Mouse (Mus musculus) cerebellum, adult 18-20 months (tissue): ENCODE results near the gene Gadd45a.
A peak's percentile ranks its signal among the peaks of the same experiment; 100 is the strongest.

ENCODE experiments used
- DNase-seq, 2 experiments: peaks; one replicate each; pipeline ENCODE4 v3.0.0; 2021

Gene Gadd45a

DNA sequence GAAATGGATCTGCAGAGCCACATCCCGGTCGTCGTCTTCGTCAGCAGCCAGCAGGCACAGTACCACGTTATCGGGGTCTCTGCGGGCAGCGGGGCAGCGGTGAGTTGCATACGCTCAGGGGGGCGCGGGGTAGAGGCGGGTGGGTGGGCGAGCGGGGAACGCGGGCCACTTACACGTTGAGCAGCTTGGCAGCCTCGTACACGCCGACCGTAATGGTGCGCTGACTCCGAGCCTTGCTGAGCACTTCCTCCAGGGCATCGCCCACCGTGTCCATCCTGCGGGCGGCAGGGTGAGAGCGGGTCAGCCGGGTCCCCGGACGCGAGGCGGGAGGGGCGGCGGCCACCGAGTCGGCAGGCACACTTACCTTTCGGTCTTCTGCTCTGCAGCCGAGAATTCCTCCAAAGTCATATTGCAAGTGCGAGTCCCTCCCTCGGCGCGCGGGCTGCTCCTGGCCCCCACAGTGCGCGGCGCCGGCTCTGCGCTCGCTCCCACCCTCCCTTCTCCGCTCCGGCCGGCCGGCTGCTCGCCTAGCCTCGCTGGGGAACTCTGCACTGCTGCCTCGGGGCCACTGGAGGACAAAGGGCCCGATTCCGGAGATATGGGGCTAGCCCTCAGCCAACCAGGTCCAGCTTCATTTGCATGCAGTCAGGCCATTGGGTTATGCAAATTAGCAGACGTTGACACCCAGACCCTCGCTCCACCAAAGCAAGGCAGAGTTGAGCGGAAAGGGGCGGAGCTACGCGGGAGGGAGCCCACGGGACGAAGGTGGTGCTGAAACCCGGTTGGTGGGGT, at the start of gene Gadd45a:
Gene Gadd45a, minus strand, starts transcription at position 621 of the 792 bp plus-strand sequence.
- DNase-seq: peak; percentile 96 to 98

DNA sequence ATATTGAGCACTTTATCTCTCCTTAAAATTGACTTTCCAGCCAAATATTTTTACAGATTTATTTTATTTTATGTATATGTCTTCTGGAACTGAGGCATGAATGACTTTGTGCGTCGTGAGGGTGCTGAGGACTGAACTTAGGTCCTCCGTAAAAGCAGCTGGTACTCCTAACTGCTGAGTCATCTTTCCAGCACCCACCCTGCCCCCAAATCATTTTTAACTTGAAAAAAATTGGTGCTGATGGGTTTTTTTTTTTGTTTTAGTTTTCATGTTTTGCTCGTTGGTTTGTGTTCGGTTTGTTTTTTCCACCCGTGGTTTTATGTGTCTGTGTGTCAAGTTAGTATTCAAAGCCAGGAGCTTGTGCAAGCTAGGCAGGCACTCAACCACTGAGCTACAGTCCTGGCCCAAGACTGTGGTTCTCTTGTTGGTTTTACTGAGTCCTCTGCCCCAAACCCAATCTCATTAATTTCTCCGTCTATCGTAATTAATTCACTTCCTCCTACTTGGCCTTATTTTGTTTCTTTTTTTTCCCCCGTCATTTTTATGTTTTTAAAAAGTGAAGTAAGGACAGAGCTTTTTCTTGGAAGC, 48.7 kb upstream of the Gadd45a start:
- DNase-seq: no peak

DNA sequence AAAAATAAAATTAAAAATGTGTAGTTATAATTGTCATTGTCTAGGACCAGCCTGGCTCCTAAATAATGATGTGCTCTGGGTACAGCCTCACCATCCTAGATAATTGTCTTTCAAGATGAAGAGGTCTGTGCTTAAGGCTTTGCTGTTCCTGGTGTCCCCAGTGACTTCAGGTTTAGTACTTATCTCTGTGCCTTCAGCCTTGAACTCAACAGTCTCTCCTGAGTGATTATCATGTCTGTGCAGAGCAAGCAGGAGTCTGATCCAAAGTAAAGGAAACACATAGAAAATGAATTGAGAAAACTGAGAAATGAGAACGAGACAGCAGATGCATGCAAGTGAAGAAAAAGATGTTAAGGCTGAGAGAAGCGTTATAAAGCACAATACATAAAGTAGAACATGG, 47.2 kb upstream of the Gadd45a start:
- no peak for DNase-seq

DNA sequence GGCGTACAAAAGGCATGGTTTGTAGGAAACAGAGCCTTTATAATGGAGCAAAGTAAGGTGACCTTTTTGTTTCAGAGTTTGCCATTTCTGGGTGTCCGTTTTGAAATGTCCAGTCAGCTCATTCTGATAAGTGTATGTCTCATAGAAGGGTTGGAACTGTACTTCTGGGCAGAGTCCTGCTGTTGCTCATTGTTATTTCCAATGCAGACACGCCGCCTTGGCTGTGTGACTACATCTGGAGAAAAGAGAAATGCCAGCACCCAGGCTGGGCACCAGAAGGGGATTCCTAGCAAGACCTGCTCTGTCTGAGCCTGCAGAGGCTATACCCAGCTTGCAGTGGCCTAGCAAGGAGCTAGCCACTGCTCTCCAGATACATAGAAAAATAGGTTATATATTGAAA, 43.9 kb upstream of the Gadd45a start:
- no peak for DNase-seq

DNA sequence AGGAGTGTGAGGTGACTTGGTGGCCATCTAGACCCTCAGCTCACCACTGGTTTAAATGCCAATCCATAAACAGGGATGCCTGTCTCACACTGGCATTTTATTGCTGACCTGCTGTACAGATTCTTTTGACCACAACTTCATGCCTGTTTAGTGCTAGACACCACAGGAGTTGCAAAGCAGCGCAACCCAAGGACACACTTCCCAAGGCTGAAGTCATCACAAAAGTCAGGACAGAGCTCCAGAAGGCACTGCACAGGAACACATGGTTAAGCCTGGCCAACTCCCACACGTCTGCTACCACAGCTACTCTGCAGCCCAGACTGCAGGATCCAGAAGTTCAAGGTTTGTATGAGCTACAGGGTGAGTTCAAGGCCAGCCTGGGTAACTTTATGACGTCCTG, 40.8 kb upstream of the Gadd45a start:
- no peak for DNase-seq

DNA sequence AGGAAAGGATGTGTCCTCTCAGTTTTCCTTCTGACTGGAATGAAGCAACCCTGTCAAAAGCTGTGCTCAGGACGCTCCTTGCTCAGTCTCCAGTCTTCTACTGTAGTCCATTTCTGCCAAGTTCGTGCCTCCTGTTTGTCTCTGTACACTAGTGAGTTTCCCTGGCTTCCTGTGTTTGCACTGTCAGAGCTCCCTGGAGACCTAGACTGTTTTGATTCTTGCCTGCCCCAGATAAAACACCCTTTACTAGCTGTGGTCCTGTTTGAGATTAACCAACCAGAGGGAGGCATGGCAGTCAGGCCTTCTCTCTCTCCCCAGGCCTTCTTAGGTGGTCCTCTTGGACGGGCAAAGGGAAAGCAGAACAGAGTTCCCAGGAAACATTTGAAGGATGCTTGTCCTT, 40.2 kb upstream of the Gadd45a start:
- no peak for DNase-seq

DNA sequence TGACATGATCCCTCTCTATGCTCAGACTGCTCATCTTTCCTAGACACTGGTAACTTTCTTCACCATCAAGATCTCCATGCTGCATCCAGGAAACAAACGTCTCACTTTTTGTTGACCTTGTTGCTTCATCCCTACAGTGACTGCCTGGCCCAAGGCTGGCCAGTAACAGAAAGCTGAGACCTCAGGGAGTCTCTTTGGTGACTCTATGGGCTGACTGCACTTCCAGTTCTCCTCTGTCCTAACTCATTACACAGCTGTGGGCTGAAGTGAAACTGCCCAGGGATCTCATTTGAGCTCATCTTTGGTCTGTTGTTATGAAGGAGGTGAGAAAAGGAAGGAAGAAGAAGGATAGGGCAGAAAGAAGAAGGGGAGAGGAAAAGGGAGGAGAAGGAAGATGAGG, 39.1 kb upstream of the Gadd45a start:
- DNase-seq: no peak

DNA sequence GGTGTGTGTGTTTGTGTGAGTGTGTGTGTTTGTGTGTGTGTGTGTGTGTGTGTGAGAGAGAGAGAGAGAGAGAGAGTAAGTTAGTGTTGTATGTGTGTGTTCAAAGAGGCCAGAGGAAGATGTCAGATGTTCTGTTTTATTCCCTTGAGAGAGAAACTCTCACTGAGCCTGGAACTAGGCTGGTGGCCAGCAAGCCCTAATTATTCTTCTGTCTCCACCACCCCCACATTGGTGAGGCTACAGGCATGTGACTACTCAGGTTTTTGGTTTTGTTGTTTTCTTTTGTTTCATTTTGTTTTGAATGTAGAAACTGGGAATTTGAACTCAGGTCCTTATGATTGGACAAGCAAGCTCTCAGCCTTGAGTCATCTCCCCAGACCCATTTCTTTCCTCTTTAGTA, 37.6 kb upstream of the Gadd45a start:
- DNase-seq: no peak

DNA sequence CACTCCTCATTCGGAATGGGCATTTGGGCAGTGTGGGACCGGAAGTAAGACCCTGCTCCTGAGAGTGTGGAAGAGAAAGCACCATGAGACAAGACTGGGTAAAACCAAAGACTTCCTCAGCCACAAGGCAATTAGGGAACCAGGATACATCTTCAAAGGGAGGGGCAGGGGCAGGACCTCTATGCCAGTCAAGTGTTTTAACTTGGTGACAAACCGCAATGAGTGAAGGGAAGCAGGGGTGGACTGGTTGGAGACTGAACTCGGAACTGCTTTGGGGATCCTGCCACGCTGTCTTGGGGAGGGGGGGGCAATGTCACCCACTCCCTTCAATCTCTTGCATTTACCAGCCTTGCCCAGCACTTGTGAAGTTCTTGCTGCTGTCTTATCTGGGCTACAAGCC, 36.7 kb upstream of the Gadd45a start:
- no peak for DNase-seq

DNA sequence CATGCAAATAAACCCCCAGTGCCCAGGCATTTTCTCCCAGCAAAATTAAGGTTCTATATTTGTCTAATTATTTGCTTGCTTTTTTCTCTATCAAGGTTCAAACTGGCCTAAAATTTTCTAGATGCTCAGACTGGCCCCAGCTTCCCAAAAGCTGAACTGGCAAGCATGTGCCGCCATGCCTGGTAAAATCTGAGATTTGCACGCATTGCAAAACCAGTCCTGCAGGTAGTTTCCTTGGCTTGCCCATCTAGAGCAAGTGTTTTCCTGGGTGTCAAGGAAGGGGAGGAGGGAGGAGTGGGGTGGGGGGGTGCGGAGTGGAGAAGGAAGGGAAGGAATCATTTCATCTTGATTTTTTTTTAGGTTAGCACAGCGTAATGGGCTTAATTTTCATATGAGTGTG, 36.2 kb upstream of the Gadd45a start:
- no peak for DNase-seq

DNA sequence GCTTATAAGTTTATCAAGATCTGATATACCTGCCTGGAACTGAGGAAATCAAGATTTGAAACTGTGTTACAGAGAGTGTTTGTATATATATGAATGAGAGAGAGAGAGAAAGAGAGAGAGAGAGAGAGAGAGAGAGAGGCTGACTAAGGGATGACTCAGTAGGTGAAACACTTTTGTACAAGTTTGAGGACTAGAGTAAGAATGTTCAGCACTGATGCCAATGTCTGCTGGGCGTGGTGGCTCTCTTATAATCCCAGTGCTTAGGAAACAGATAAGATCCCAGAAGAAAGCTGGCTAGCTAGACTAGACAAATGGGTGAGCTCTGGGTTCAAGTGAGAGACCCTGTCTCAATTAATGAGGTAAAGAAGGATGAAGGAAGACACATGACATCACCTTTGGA, 34.4 kb upstream of the Gadd45a start:
- DNase-seq: no peak

DNA sequence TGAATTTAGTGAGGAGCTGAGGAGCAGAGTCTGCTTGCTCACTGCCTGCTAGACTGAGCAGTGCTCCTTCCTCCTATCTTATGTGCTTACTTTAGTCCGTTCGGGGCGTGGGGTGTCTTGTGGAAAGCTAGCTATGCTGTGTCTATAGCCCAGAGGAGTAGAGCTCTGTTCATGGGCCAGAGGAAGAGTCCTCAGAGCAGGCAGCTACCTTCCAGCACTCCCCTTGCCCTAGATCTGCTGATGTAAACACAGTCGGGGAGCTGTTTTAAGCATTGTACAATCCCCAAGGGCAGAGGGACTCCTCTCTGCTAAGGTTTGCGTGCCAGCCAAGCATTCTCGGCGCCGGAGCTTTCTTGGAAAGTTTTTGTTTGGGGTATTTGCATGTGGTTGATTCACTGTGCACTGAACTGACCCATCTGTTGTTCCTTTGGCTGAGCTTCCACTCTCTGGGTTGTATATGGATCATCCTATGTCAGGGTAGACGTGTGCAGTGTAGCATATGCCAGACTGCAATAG, 32.6 kb upstream of the Gadd45a start:
- peak; percentile 8 to 11 for DNase-seq

DNA sequence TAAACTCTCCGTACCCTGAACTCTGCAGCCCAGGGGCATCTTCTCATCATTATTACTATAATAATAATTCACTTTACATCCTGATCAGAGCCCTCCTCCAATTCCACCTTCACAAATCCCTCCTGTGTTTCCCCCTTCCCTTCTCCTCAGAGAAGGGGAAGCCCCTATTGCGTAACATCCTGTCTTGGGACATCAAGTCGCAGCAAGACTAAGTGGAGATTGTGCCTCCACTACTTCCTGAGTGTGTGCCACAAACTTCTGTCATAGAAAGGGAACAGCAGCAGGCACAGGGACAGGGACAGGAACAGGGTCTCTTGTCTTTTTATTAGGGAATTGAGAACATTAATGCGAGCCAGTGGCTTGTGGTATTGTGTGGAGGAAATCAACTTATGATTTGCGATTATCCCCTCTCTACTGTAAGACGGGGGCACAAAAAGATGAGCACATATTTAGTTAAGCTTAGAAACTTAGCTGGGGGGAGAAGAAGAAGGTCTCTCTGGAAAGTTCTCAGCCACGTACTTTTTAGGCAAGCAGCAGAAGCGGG, 32.0 kb upstream of the Gadd45a start:
- no peak for DNase-seq

DNA sequence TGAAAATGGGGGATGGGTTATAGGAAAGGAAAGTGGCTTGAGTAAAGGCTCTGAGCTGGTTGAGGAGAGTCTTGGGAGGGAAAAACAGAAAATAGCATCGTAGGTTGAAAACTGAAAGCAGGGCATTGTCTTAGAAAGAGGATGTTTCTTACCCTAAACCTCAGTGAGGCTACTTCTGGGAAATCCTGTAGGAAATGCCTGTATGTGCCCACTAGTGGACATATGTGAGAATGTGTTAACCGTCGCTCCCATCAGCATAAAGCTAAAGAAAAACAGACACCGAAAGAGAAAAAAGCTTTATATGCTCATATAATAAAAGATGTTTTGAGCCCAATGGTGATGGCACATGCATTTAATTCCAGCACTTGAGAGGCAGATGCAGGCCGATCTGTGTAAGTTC, 22.8 kb upstream of the Gadd45a start:
- no peak for DNase-seq

DNA sequence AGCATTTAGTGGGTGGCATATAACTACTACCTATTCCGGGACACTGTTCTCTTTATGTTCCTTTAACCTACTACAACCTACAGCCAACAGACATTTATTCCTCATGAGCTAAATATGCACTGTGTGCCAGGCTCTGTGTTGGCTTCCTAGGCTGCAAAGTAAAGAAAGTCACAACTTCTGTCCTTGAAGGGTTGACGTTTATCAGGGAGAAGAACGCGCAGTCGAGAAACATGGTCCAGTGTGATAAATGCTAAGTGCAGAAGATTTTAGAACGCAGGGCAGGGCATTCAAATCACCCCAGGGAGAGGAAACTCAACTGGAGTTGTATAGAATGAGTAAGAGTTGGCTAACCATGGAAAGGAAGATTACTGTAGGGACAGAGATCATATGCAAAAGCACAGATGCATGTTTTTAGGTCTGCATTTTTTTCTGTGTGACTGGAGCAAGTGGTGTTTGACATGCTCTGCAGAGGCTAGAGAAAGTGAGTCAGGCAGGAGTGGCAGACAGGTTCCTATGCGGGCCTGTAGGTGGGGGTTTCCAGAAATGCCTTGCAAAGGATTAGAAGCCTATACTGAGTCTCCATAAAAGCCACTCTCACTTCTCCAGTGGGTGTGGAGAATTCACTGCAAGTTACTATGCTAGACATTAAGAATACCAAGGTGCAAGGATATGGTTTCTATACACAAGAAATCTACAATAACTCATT, 20.9 kb upstream of the Gadd45a start:
- DNase-seq: no peak

DNA sequence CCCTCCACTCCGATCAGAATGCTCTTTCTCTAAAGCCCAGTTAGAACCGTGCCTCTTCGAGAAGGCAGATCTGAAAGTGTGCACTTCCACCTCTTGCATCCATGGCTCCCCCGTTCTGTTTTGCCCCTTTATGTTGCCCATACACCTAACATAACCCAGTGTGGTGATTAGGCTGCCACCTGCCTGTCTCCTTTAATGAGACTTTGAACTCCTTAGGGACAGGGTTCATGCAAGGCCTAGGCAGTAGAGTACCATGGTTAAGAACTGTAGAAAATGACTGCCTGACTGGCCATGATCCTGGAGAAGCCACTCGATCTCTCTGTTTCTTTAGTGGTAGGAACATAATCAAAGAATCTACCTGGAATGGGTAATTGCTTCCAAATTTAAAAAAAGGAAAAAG, 20.3 kb upstream of the Gadd45a start:
- DNase-seq: no peak

DNA sequence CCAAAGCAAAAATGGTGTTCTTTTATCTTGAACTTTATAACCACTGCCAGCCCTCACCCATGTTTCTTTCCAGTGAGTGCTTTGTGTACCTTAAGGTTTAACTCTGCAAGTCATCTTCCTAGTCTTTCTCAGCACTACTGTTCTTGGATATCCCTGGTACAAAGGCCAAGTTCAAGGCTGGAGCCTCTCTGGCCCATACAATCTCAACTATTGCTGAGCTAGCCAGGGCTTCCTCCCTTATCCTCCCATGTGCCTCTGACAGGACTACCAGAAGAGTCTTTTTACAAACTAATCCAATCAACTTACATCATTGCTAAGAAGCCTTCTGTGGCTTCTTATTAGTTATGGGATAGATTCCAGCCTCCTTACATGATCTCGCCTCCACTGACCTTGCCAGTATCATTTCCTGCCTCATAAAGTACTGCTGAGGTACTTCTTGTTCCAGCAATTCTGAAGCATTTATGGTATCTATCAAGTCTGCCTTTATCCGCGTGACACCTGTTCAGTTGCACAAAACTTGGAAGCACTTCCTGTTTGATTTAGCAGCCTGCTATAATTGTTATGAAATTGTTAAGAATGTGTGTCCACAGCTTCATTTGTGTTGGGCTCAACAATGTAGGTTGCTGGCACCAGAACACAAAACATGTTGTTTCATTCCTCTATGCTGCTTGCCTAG, 19.8 kb upstream of the Gadd45a start:
- DNase-seq: no peak

DNA sequence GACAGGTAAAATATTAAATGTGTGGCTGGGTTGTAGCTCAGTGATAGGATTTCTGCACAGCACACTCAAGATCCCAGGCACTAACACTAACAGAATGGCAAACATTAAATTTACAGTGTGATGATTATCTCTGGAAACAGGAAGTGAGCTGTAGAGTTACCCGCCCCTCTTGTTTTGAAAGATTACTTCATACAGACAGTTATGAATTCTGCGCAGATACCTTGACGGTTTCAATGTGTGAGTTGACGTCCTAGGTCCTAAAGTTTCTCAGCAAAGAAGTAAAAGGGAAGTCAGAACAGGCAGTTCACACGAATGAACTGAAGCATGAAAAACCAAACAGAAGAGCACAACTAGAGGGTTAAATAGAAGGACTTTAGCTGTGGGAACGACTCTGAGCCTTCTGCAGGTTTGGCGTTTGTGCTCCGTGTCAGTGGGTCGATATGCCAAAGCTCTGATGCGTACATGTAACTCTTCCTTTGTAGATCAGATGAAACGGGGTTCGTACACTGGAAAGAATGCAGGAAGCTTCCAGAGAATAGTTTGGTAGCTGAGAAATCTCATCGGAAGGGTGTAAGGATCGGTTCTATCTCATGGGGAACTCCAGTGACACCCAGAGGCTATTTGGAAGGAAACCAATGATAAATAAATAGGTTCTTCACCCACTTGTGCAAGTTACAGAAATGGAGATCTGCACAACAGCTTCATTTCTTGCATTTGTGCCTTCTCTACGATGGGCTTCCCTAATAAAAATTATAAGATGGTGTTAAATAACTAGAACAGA, 19.0 kb upstream of the Gadd45a start:
- DNase-seq: no peak

DNA sequence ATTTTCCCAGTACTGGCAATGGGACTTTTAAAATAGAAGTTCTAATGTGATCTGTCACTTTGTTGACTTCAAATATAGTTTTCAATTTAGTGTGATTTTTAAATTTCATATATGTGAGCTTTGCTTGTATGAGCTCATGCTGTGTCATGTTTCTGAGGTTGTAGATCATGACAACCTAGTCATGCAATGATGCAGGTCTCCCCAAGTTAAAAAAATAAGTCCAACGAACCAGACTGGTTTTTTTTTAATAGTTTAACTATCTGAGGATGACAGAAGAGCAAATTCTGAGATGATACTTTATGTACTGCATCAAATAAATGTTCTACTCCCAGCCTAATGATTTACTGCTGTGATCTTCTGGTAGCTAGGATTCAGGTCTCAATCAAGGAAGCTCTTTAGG, 12.8 kb upstream of the Gadd45a start:
- no peak for DNase-seq

DNA sequence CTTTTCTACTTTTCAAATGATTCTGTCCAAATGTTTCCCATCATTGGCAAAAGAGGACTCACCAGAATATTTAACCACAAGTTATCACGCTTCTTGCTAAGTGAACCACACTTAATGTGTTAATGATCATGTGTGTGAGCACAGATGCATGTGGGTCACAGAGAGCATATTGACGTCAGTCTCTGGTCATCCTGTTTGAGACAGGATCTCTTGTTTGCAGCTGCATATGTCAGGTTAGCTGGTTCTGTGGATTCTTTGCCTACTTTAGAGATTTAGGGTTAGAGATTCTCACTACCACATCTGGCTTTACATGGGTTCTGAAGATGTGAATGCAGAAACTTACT, 12.4 kb upstream of the Gadd45a start:
- no peak for DNase-seq

DNA sequence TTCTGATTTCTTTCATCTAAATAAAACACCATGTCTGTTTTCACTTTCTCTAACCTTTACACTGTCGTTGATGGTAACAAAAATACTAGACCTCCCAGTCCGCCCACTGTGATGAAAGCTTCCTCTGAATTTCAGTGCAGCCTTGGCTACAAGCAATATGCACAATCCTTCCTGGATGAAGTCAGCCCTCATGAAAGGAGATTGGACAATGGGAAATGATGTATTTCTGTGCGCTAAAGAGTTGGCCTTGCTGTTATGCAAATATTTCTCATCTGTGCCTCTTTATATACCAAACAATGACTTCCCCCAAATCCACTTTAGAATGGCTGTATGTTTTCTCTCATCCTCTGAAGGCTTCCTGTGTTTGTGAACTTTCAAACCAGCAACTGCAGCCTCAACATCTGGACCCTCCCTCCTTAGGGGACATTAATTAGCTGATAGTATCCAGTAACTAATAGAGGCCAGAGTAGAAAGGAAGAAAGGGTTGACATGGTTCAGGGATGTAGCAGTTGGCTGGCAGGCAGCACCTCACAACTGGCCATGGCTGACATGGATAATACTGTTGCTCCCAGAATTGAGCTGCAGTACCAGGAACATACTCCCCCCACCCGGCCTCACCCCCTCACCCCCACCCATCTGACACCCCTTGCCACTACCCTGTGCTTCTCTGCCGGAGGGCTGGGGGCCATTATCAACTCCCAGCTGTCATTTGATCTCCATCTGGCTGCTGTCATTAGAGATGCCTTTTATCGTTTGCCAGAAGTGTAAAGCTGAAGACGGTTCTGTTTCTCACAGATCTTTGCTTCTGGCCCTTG, 11.8 kb upstream of the Gadd45a start:
- no peak for DNase-seq
